Mouse (Mus musculus): ENCODE measurements around the gene Nkd1.

DNA sequence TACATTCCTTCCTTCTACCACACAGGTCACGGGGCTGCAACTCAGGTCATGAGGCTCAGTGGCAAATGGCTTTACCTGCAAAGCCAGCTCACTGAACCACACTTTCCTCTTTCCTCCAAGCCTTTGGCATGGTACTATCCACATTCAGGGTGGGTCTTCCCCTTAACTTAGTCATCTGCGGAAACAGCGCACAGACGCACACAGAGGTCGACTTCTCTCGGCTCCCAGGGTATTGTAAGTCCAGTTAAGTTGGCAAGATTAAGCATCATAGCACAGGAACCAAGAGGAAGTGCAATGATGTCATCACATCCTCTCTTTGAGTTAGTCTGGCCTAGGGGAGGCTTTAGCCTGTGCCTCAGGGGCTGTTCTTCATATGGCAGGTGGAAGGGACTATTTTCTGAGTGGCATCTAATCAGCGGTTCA, 112.2 kb downstream of the Nkd1 start:
- TF ChIP-seq EP300 (optimal IDR thresholded peaks at IDR 0.05), result no peak
- TF ChIP-seq CTCF (IDR thresholded peaks at IDR 0.05; ENCODE audit: low read depth), result no peak
